Mouse (Mus musculus) CH12.LX (cell line): Measurements from ENCODE around the gene Pde4d.

Experiments
- CHD1 ChIP-seq: IDR thresholded peaks from 2 replicates; pipeline ENCODE4 v1.6.1; 2012; ENCODE audit warnings: low read depth, low read length, improper control_type of control experiment, inconsistent platforms
- CTCF ChIP-seq, 2 experiments: IDR thresholded peaks in 1 of 2; conservative IDR thresholded peaks in 1 of 2; 2 replicates each; pipeline ENCODE4 v1.5.1; 2011 to 2012; ENCODE audit warnings: low read depth in 2 of 2, low read length in 2 of 2, improper control_type of control experiment in 1 of 2, inconsistent platforms in 1 of 2, mild to moderate bottlenecking in 1 of 2, moderate library complexity in 1 of 2
- ELF1 ChIP-seq: IDR thresholded peaks from 2 replicates; pipeline ENCODE4 v1.6.1; 2014; ENCODE audit warnings: low read depth, mild to moderate bottlenecking, inconsistent platforms, low read length, improper control_type of control experiment
- EP300 ChIP-seq: IDR thresholded peaks from 2 replicates; pipeline ENCODE4 v1.6.1; 2011; ENCODE audit warnings: low read length, improper control_type of control experiment
- IRF4 ChIP-seq: IDR thresholded peaks from 2 replicates; pipeline ENCODE4 v1.6.1; 2014; ENCODE audit warnings: low read depth, mild to moderate bottlenecking, inconsistent platforms, low read length, improper control_type of control experiment
- MAX ChIP-seq: IDR thresholded peaks from 2 replicates; pipeline ENCODE4 v1.6.1; 2011; ENCODE audit warnings: low read length, improper control_type of control experiment
- MEF2A ChIP-seq: IDR thresholded peaks from 2 replicates; pipeline ENCODE4 v1.6.1; 2014; ENCODE audit warnings: low read depth, mild to moderate bottlenecking, inconsistent platforms, low read length, improper control_type of control experiment, borderline replicate concordance
- NRF1 ChIP-seq: IDR thresholded peaks from 2 replicates; pipeline ENCODE4 v1.6.1; 2014; ENCODE audit warnings: low read depth, mild to moderate bottlenecking, inconsistent platforms, low read length, improper control_type of control experiment, moderate library complexity
- POLR2A ChIP-seq: IDR thresholded peaks from 2 replicates; pipeline ENCODE4 v1.6.1; 2011; ENCODE audit warnings: low read depth, mild to moderate bottlenecking, improper control_type of control experiment, low read length
- TCF12 ChIP-seq: IDR thresholded peaks from 2 replicates; pipeline ENCODE4 v1.6.1; 2014; ENCODE audit warnings: low read depth, mild to moderate bottlenecking, inconsistent platforms, low read length, improper control_type of control experiment
- USF1 ChIP-seq: IDR thresholded peaks from 2 replicates; pipeline ENCODE4 v1.6.1; 2014; ENCODE audit warnings: low read depth, mild to moderate bottlenecking, inconsistent platforms, low read length, improper control_type of control experiment
- ZKSCAN1 ChIP-seq: IDR thresholded peaks from 2 replicates; pipeline ENCODE4 v1.6.1; 2012; ENCODE audit warnings: low read depth, inconsistent platforms, low read length, improper control_type of control experiment, borderline replicate concordance
- ZMIZ1 ChIP-seq: IDR thresholded peaks from 2 replicates; pipeline ENCODE4 v1.6.1; 2012; ENCODE audit warnings: low read depth, mild to moderate bottlenecking, inconsistent platforms, low read length, improper control_type of control experiment

GRCm38 (mm10) chr13:109920256-109920655 lies 1470.5 kb downstream of the Pde4d start:
- no peak for TF ChIP-seq ELF1
- no peak for TF ChIP-seq MEF2A
- no peak for TF ChIP-seq MAX
- no peak for TF ChIP-seq CHD1
- TF ChIP-seq ZMIZ1, result no peak
- TF ChIP-seq IRF4, result no peak
- no peak for TF ChIP-seq CTCF (conservative IDR thresholded peaks at IDR 0.05 in 1 of 2, IDR thresholded peaks at IDR 0.05 in 1 of 2; ENCODE audit: low read depth in 2 of 2, low read length in 2 of 2)
- TF ChIP-seq POLR2A, result no peak
- TF ChIP-seq EP300, result no peak
- no peak for TF ChIP-seq USF1
- TF ChIP-seq NRF1, result no peak
- TF ChIP-seq TCF12, result no peak
- no peak for TF ChIP-seq ZKSCAN1
